Mouse (Mus musculus) forebrain, embryonic 14.5 days (tissue): ENCODE data around the gene Stpg4. TPM values are rescaled to one million over a fixed set of nuclear protein-coding genes. Genes with fewer than 3 reads are reported as not detected.

Experiments used
- ATAC-seq: fragments of 200-750 bp; cut with Nextera tagmentation; 2 replicates; pipeline ENCODE4 v1.8.0; 2017; ENCODE audit warnings: mild to moderate bottlenecking, moderate library complexity
- DNase-seq: peaks from one replicate; pipeline ENCODE4 v3.0.0-alpha.2; 2015; ENCODE audit warnings: low spot score
- H3K27ac ChIP-seq: fragments of 300-500 bp; sonication (generic); 2 replicates; pipeline ENCODE4 v1.5.1; 2014; ENCODE audit warnings: low read depth, mild to moderate bottlenecking, control low read depth, low read length, moderate library complexity
- H3K27me3 ChIP-seq: fragments of 300-500 bp; sonication (generic); replicated peaks from 2 replicates; pipeline ENCODE4 v1.6.1; 2014; ENCODE audit warnings: low read length, control low read depth, mixed read lengths; ENCODE audit not compliant: control insufficient read depth, insufficient read depth
- H3K36me3 ChIP-seq: fragments of 300-500 bp; sonication (generic); 2 replicates; pipeline ENCODE4 v1.6.1; 2014; ENCODE audit warnings: low read length, control low read depth; ENCODE audit not compliant: control insufficient read depth, insufficient read depth
- H3K4me1 ChIP-seq: fragments of 300-500 bp; sonication (generic); 2 replicates; pipeline ENCODE4 v1.6.1; 2014; ENCODE audit warnings: antibody characterized with exemption, low read length, control low read depth; ENCODE audit not compliant: control insufficient read depth, insufficient read depth
- H3K4me2 ChIP-seq: fragments of 300-500 bp; sonication (generic); 2 replicates; pipeline ENCODE4 v1.6.1; 2014; ENCODE audit warnings: mild to moderate bottlenecking, control low read depth, low read length
- H3K4me3 ChIP-seq: fragments of 300-500 bp; sonication (generic); 2 replicates; pipeline ENCODE4 v1.5.1; 2014; ENCODE audit warnings: low read depth, low read length, control low read depth
- H3K9ac ChIP-seq: fragments of 300-500 bp; sonication (generic); 2 replicates; pipeline ENCODE4 v1.6.1; 2014; ENCODE audit warnings: mild to moderate bottlenecking, low read length, control low read depth, moderate library complexity
- H3K9me3 ChIP-seq: fragments of 300-500 bp; sonication (generic); replicated peaks from 2 replicates; pipeline ENCODE4 v1.6.1; 2016; ENCODE audit warnings: low read length, control low read depth, mixed read lengths; ENCODE audit not compliant: control insufficient read depth
- WGBS: fragments of 180-500 bp; shearing (Covaris S2); extraction: QIAGEN DNeasy Blood & Tissue Kit; methylation state at CpG from one replicate; pipeline ENCODE4 v1.1.7; 2014; 5-methylcytosine and 5-hydroxymethylcytosine counted together
- polyA plus RNA-seq: library from polyadenylated mRNA; unstranded; fragments of >200 nt; fragmentation: Nextera tagmentation; extraction: Ambion mirVana; gene quantifications from 2 replicates; pipeline ENCODE4 v1.2.1, GENCODE M21; 2014

Stpg4 gene
- polyA plus RNA-seq, 1 experiment from 2014 or later: not detected

- no peak for ATAC-seq
Measured at GRCm38 (mm10) chr17:87441537-87441936, 14.0 kb upstream of the Stpg4 start.

GRCm38 (mm10) chr17:87439441-87439840 lies 11.9 kb upstream of the Stpg4 start:
- H3K4me2 ChIP-seq: no peak overlapping the region
- H3K36me3 ChIP-seq: peaks cover 31% of the 10 kb centered on the region
- no peak overlapping the region for H3K27ac ChIP-seq
- H3K9ac ChIP-seq: no peak overlapping the region
- DNase-seq: no peak
- no peak for ATAC-seq
- H3K4me3 ChIP-seq: no peak overlapping the region
- WGBS: 93% methylated on average over 2 of the region's 2 CpGs
- peaks cover 28% of the 10 kb centered on the region for H3K4me1 ChIP-seq
- no peaks in the 10 kb centered on the region for H3K9me3 ChIP-seq
- no peaks in the 10 kb centered on the region for H3K27me3 ChIP-seq

More at GRCm38 (mm10) chr17:87441537-87441936, 14.0 kb upstream of the Stpg4 start:
- H3K4me3 ChIP-seq: no peak overlapping the region
- WGBS: 67% methylated on average over 2 of the region's 2 CpGs
- no peak for DNase-seq
- H3K9me3 ChIP-seq: no peaks in the 10 kb centered on the region
- peaks cover 18% of the 10 kb centered on the region for H3K36me3 ChIP-seq
- H3K27me3 ChIP-seq: no peaks in the 10 kb centered on the region
- H3K4me1 ChIP-seq: peaks cover 32% of the 10 kb centered on the region
- no peak overlapping the region for H3K27ac ChIP-seq
- H3K4me2 ChIP-seq: peak overlapping the region; percentile 4; the same call in 1 of the 2 replicates
- H3K9ac ChIP-seq: no peak overlapping the region

- H3K9me3 ChIP-seq: no peaks in the 10 kb centered on the region
- no peak overlapping the region for H3K9ac ChIP-seq
- H3K4me2 ChIP-seq: no peak overlapping the region
- no peaks in the 10 kb centered on the region for H3K4me1 ChIP-seq
- ATAC-seq (no peak), DNase-seq (no peak)
- H3K4me3 ChIP-seq: no peak overlapping the region
- WGBS: 80% methylated on average over 3 of the region's 3 CpGs
- peaks cover 58% of the 10 kb centered on the region for H3K36me3 ChIP-seq
- H3K27ac ChIP-seq: no peak overlapping the region
- H3K27me3 ChIP-seq: no peaks in the 10 kb centered on the region
Measured at GRCm38 (mm10) chr17:87433929-87434328, 6.4 kb upstream of the Stpg4 start.

GRCm38 (mm10) chr17:87432743-87433142 lies 5.2 kb upstream of the Stpg4 start:
- Histone ChIP-seq H3K4me1 (no peaks in the 10 kb centered on the region), H3K27me3 (no peaks in the 10 kb centered on the region), H3K4me3 (no peak overlapping the region), H3K9ac (no peak overlapping the region), H3K4me2 (no peak overlapping the region), H3K9me3 (no peaks in the 10 kb centered on the region), H3K36me3 (peaks cover 59% of the 10 kb centered on the region), H3K27ac (no peak overlapping the region)
- DNase-seq (no peak), ATAC-seq (no peak)
- 99% methylated on average over 5 of the region's 5 CpGs for WGBS

GRCm38 (mm10) chr17:87432314-87432713 lies 4.8 kb upstream of the Stpg4 start:
- Histone ChIP-seq H3K4me3 (no peak overlapping the region), H3K27me3 (no peaks in the 10 kb centered on the region), H3K4me2 (no peak overlapping the region), H3K27ac (no peak overlapping the region), H3K9ac (no peak overlapping the region), H3K36me3 (peaks cover 63% of the 10 kb centered on the region), H3K4me1 (no peaks in the 10 kb centered on the region), H3K9me3 (no peaks in the 10 kb centered on the region)
- ATAC-seq (no peak), DNase-seq (no peak)

GRCm38 (mm10) chr17:87429431-87429830 lies 1.9 kb upstream of the Stpg4 start:
- Histone ChIP-seq H3K9me3 (no peaks in the 10 kb centered on the region), H3K4me1 (no peaks in the 10 kb centered on the region), H3K4me2 (no peak overlapping the region), H3K27me3 (no peaks in the 10 kb centered on the region), H3K9ac (no peak overlapping the region), H3K27ac (no peak overlapping the region), H3K36me3 (peaks cover 52% of the 10 kb centered on the region), H3K4me3 (no peak overlapping the region)
- ATAC-seq (no peak), DNase-seq (no peak)
- 94% methylated on average over 3 of the region's 3 CpGs for WGBS

- Histone ChIP-seq H3K4me1 (no peaks in the 10 kb centered on the region), H3K27ac (no peak overlapping the region), H3K9ac (no peak overlapping the region), H3K4me3 (no peak overlapping the region), H3K27me3 (no peaks in the 10 kb centered on the region), H3K36me3 (no peaks in the 10 kb centered on the region), H3K4me2 (no peak overlapping the region), H3K9me3 (no peaks in the 10 kb centered on the region)
- ATAC-seq (no peak), DNase-seq (no peak)
- 81% methylated on average over 7 of the region's 7 CpGs for WGBS
Measured at GRCm38 (mm10) chr17:87418082-87418481, 9.5 kb downstream of the Stpg4 start.

- Histone ChIP-seq H3K9me3 (no peaks in the 10 kb centered on the region), H3K36me3 (no peaks in the 10 kb centered on the region), H3K4me2 (no peak overlapping the region), H3K27me3 (no peaks in the 10 kb centered on the region), H3K27ac (no peak overlapping the region), H3K9ac (no peak overlapping the region), H3K4me1 (no peaks in the 10 kb centered on the region), H3K4me3 (no peak overlapping the region)
- ATAC-seq (no peak), DNase-seq (no peak)
- 69% methylated on average over 4 of the region's 4 CpGs for WGBS
Measured at GRCm38 (mm10) chr17:87406646-87407045, 20.9 kb downstream of the Stpg4 start.

GRCm38 (mm10) chr17:87405576-87405975 lies 22.0 kb downstream of the Stpg4 start:
- Histone ChIP-seq H3K4me3 (no peak overlapping the region), H3K27me3 (no peaks in the 10 kb centered on the region), H3K4me2 (no peak overlapping the region), H3K9me3 (no peaks in the 10 kb centered on the region), H3K9ac (no peak overlapping the region), H3K36me3 (no peaks in the 10 kb centered on the region), H3K4me1 (no peaks in the 10 kb centered on the region), H3K27ac (no peak overlapping the region)
- DNase-seq (no peak), ATAC-seq (no peak)
- WGBS: 78% methylated on average over 11 of the region's 11 CpGs
